Mouse (Mus musculus): ENCODE data around the gene Ss18l2.

DNA sequence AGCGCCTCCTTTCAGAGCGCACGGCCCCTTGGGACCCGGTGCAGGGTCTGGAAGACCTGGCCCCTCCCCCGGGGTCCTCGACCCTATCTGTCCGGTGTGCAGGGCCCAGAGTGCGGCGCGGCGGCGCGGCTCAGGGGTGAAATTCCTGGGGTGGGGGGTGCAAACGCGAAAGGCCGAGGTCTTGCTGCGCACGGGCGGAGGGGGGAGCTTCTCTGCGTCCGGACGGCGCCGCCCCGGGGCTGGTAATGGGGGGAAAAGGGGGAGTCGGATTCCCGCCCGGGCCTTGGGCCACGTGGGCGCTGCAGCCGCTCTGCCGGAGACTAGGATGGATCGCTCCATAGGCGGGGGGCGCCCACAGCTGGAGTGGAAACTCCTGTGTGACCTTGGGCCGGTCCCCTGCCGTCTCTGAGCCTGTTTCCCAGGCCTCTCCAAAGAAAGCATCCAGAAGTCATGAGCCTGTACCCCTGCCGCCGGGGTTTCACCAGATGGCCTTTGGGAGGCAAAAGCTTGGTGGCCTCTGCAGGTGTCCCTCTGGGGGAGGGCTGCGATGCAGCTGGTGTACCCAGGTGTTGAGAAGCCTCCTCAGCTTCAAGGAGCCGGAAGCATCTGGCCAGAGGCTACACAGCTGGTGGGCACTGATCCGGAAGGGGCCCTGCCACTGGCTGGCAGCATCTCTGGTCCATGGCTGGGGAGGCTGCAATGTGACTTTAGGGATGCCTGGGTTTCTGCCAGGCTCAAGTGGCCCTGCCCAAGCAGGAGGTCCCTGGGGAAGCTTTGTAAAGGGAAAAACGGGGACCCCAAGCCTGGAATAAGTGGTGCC, 50.4 kb downstream of the Ss18l2 start:
- TF ChIP-seq CTCF (conservative IDR thresholded peaks at IDR 0.05 in 1 of 2, IDR thresholded peaks at IDR 0.05 in 1 of 2; ENCODE audit: low read depth in 2 of 2, low read length in 2 of 2), result no peak
- TF ChIP-seq POLR2A (IDR thresholded peaks at IDR 0.05; ENCODE audit: low read depth, low read length), result no peak
- no peak for TF ChIP-seq CHD2 (IDR thresholded peaks at IDR 0.05; ENCODE audit: low read length)
- TF ChIP-seq KAT2A (IDR thresholded peaks at IDR 0.05; ENCODE audit: insufficient replicate concordance, low read length), result no peak
- no peak for TF ChIP-seq E2F4 (IDR thresholded peaks at IDR 0.05; ENCODE audit: insufficient replicate concordance, low read depth, low read length)
- no peak for TF ChIP-seq USF1 (IDR thresholded peaks at IDR 0.05; ENCODE audit: low read depth, low read length)

Measured in CH12.LX (cell line).